Mouse (Mus musculus): Measurements from ENCODE around the gene Atp7b. TPM values are rescaled to one million over a fixed set of nuclear protein-coding genes. Genes with fewer than 3 reads are reported as not detected.
A peak's percentile ranks its signal among the peaks of the same experiment; 100 is the strongest.

The Atp7b gene
- polyA plus RNA-seq, 1 experiment from 2014 or later: 11.1 TPM

DNA sequence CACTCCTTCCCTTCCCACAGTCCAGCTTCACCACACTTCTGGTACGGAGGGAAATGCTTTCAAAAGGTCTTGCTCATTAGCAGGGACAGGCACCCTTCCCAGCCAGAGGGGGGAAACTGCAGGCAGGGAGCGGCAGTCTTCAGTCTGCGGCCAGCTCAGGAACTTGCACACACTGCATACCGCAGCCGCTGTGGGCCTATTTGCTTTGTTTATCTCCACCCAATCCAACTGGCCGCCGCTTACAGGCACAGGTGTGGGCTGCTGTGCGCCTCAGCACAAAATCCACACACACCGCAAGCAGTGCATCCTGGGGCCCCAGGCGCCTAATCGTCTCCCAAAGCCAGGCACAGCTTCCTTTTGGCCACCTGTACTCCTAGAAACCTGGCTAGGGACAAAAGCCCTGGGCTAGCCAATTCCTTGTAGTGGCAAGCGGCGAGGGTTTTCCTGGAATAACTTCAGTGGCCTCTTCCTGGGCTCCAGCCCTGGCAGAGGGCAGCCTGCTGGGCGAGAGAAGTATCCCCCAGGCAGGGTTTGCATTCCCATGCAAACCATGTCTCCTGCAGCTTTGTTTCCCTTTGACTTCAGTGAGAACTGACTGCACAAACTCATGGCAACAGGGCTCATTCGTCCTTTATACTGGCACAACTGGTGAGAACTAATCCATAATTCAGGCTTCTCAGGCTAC is 20.5 kb downstream of the Atp7b start:
- Histone ChIP-seq H3K4me1 (ENCODE audit: control insufficient read depth, insufficient read depth, low read length) (peaks cover 11% of the 10 kb centered on the region; the same call in 1 of the 2 replicates), H3K4me3 (replicated peaks; ENCODE audit: low read length) (peak overlapping the region; percentile 41), H3K9ac (ENCODE audit: low read length) (peak overlapping the region; percentile 68), H3K27ac (ENCODE audit: low read length) (peak overlapping the region; percentile 89), H3K4me2 (ENCODE audit: low read depth, low read length) (peak overlapping the region; percentile 29), H3K9me3 (replicated peaks; ENCODE audit: control insufficient read depth, low read length) (no peaks in the 10 kb centered on the region), H3K27me3 (ENCODE audit: control insufficient read depth, insufficient read depth, low read length) (no peaks in the 10 kb centered on the region), H3K36me3 (ENCODE audit: control insufficient read depth, insufficient read depth, low read length) (no peaks in the 10 kb centered on the region)
- WGBS: 9% methylated on average over 15 of the region's 15 CpGs
- ATAC-seq (ENCODE audit: insufficient read depth, low FRiP score): peak; percentile 92

DNA sequence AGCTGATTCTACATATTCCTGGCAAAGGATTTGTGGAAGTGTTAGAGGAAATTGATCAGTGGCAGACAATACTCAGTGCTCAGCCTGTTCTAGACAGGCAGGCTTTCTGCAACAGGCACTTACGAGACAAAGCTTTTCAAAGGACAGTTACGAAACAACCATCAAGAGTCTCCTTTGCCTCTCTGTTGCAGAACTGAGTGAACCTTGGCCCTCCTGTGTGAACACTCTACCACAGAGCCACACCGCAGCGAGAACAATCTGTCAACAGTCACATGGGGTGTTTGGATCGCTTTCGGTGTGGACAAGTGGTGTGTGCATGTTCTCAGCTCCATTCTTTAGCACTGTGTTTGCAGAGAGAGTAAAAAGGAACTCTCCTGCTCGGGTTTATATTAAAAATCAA is 23.1 kb downstream of the Atp7b start:
- no peaks in the 10 kb centered on the region for H3K27me3 ChIP-seq (ENCODE audit: control insufficient read depth, insufficient read depth, low read length)
- 43% methylated on average over 7 of the region's 7 CpGs for WGBS
- peak overlapping the region; percentile 14; the same call in 1 of the 2 replicates for H3K4me3 ChIP-seq (replicated peaks; ENCODE audit: low read length)
- H3K36me3 ChIP-seq (ENCODE audit: control insufficient read depth, insufficient read depth, low read length): no peaks in the 10 kb centered on the region
- H3K4me1 ChIP-seq (ENCODE audit: control insufficient read depth, insufficient read depth, low read length): peaks cover 6% of the 10 kb centered on the region; the same call in 1 of the 2 replicates
- no peak overlapping the region for H3K9ac ChIP-seq (ENCODE audit: low read length)
- 0 out of 2 replicates have a peak, but pooled peaks have one; percentile 41 for ATAC-seq (ENCODE audit: insufficient read depth, low FRiP score)
- no peaks in the 10 kb centered on the region for H3K9me3 ChIP-seq (replicated peaks; ENCODE audit: control insufficient read depth, low read length)
- peak overlapping the region; percentile 14; the same call in 1 of the 2 replicates for H3K27ac ChIP-seq (ENCODE audit: low read length)
- H3K4me2 ChIP-seq (ENCODE audit: low read depth, low read length): peak overlapping the region; percentile 29

DNA sequence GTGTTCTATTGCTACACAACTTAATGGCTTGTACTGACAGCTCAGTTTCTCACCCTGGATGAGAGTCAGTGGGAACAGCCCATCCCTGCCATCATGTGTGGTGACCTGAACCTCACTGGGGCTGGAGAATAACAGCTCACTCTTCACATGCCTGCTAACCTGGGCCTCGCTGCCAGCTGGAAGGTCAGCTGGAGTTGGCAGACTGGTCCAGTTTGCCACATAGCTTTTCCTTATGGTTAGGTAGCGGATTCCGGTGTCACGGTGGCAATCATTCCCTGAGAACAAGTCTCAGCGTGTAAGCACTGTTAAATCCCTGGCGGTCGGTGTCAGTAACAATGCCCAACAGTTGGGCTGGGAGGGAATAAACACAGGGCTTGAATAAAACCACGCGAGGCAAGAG is 24.0 kb downstream of the Atp7b start:
- no peak for ATAC-seq (ENCODE audit: insufficient read depth, low FRiP score)
- WGBS: 91% methylated on average over 9 of the region's 9 CpGs
- Histone ChIP-seq H3K4me3 (replicated peaks; ENCODE audit: low read length) (no peak overlapping the region), H3K27ac (ENCODE audit: low read length) (no peak overlapping the region), H3K36me3 (ENCODE audit: control insufficient read depth, insufficient read depth, low read length) (no peaks in the 10 kb centered on the region), H3K4me2 (ENCODE audit: low read depth, low read length) (no peak overlapping the region), H3K4me1 (ENCODE audit: control insufficient read depth, insufficient read depth, low read length) (peaks cover 6% of the 10 kb centered on the region; the same call in 1 of the 2 replicates), H3K9me3 (replicated peaks; ENCODE audit: control insufficient read depth, low read length) (no peaks in the 10 kb centered on the region), H3K9ac (ENCODE audit: low read length) (no peak overlapping the region), H3K27me3 (ENCODE audit: control insufficient read depth, insufficient read depth, low read length) (no peaks in the 10 kb centered on the region)

- H3K4me1 ChIP-seq (ENCODE audit: control insufficient read depth, insufficient read depth, low read length): no peaks in the 10 kb centered on the region
- H3K27me3 ChIP-seq (ENCODE audit: control insufficient read depth, insufficient read depth, low read length): no peaks in the 10 kb centered on the region
- ATAC-seq (ENCODE audit: insufficient read depth, low FRiP score): no peak
- H3K27ac ChIP-seq (ENCODE audit: low read length): no peak overlapping the region; the same call in 1 of the 2 replicates
- no peak overlapping the region for H3K4me3 ChIP-seq (replicated peaks; ENCODE audit: low read length)
- H3K9me3 ChIP-seq (replicated peaks; ENCODE audit: control insufficient read depth, low read length): no peaks in the 10 kb centered on the region
- no peak overlapping the region for H3K4me2 ChIP-seq (ENCODE audit: low read depth, low read length)
- no peaks in the 10 kb centered on the region for H3K36me3 ChIP-seq (ENCODE audit: control insufficient read depth, insufficient read depth, low read length)
- no peak overlapping the region for H3K9ac ChIP-seq (ENCODE audit: low read length)
- WGBS: 57% methylated on average over 3 of the region's 3 CpGs
Observed at GRCm38 (mm10) chr8:22030990-22031389, 29.1 kb downstream of the Atp7b start.

- Histone ChIP-seq H3K4me3 (replicated peaks; ENCODE audit: low read length) (no peak overlapping the region), H3K27me3 (ENCODE audit: control insufficient read depth, insufficient read depth, low read length) (no peaks in the 10 kb centered on the region), H3K27ac (ENCODE audit: low read length) (no peak overlapping the region), H3K4me1 (ENCODE audit: control insufficient read depth, insufficient read depth, low read length) (no peaks in the 10 kb centered on the region), H3K9ac (ENCODE audit: low read length) (no peak overlapping the region), H3K36me3 (ENCODE audit: control insufficient read depth, insufficient read depth, low read length) (no peaks in the 10 kb centered on the region), H3K9me3 (replicated peaks; ENCODE audit: control insufficient read depth, low read length) (no peaks in the 10 kb centered on the region), H3K4me2 (ENCODE audit: low read depth, low read length) (no peak overlapping the region)
- ATAC-seq (ENCODE audit: insufficient read depth, low FRiP score): no peak
- 75% methylated on average over 3 of the region's 3 CpGs for WGBS
Observed at GRCm38 (mm10) chr8:22028973-22029372, 31.1 kb downstream of the Atp7b start.

- WGBS: 43% methylated on average over 4 of the region's 4 CpGs
- Histone ChIP-seq H3K9me3 (replicated peaks; ENCODE audit: control insufficient read depth, low read length) (no peaks in the 10 kb centered on the region), H3K27ac (ENCODE audit: low read length) (peak overlapping the region; percentile 63), H3K4me1 (ENCODE audit: control insufficient read depth, insufficient read depth, low read length) (no peaks in the 10 kb centered on the region), H3K4me3 (replicated peaks; ENCODE audit: low read length) (no peak overlapping the region), H3K27me3 (ENCODE audit: control insufficient read depth, insufficient read depth, low read length) (no peaks in the 10 kb centered on the region), H3K9ac (ENCODE audit: low read length) (no peak overlapping the region), H3K36me3 (ENCODE audit: control insufficient read depth, insufficient read depth, low read length) (no peaks in the 10 kb centered on the region), H3K4me2 (ENCODE audit: low read depth, low read length) (no peak overlapping the region)
- ATAC-seq (ENCODE audit: insufficient read depth, low FRiP score): peak; percentile 91
Observed at GRCm38 (mm10) chr8:22025241-22025640, 34.9 kb downstream of the Atp7b start.

DNA sequence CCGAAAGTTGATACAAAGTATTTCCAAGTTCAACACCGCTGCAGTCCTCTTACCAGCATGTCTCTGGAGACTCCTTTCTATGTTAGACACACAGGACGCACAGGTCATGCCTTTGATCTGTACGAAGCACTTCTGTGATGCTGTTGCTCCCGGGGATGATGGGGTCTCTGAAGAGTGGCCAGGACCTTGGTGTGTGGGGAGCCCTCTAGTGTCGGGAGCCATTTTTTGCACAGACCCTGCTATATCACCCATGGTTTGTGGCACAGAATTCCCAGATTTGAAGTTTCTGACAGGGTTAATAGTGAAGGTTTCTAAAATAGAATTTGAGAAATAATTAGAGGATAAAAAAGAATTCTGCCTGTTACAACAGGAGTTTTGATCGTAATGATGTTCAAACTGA is 37.9 kb downstream of the Atp7b start:
- no peak for ATAC-seq (ENCODE audit: insufficient read depth, low FRiP score)
- Histone ChIP-seq H3K9me3 (replicated peaks; ENCODE audit: control insufficient read depth, low read length) (no peaks in the 10 kb centered on the region), H3K36me3 (ENCODE audit: control insufficient read depth, insufficient read depth, low read length) (no peaks in the 10 kb centered on the region), H3K4me1 (ENCODE audit: control insufficient read depth, insufficient read depth, low read length) (no peaks in the 10 kb centered on the region), H3K9ac (ENCODE audit: low read length) (no peak overlapping the region), H3K4me2 (ENCODE audit: low read depth, low read length) (no peak overlapping the region), H3K4me3 (replicated peaks; ENCODE audit: low read length) (no peak overlapping the region), H3K27me3 (ENCODE audit: control insufficient read depth, insufficient read depth, low read length) (no peaks in the 10 kb centered on the region), H3K27ac (ENCODE audit: low read length) (no peak overlapping the region)
- WGBS: 60% methylated on average over 7 of the region's 7 CpGs

GRCm38 (mm10) chr8:22019498-22019897 is 40.6 kb downstream of the Atp7b start:
- Histone ChIP-seq H3K36me3 (ENCODE audit: control insufficient read depth, insufficient read depth, low read length) (no peaks in the 10 kb centered on the region), H3K9me3 (replicated peaks; ENCODE audit: control insufficient read depth, low read length) (no peaks in the 10 kb centered on the region), H3K9ac (ENCODE audit: low read length) (no peak overlapping the region), H3K4me3 (replicated peaks; ENCODE audit: low read length) (no peak overlapping the region), H3K4me2 (ENCODE audit: low read depth, low read length) (no peak overlapping the region), H3K27me3 (ENCODE audit: control insufficient read depth, insufficient read depth, low read length) (no peaks in the 10 kb centered on the region), H3K27ac (ENCODE audit: low read length) (no peak overlapping the region), H3K4me1 (ENCODE audit: control insufficient read depth, insufficient read depth, low read length) (no peaks in the 10 kb centered on the region)
- ATAC-seq (ENCODE audit: insufficient read depth, low FRiP score): peak; percentile 75
- WGBS: 52% methylated on average over 5 of the region's 5 CpGs

DNA sequence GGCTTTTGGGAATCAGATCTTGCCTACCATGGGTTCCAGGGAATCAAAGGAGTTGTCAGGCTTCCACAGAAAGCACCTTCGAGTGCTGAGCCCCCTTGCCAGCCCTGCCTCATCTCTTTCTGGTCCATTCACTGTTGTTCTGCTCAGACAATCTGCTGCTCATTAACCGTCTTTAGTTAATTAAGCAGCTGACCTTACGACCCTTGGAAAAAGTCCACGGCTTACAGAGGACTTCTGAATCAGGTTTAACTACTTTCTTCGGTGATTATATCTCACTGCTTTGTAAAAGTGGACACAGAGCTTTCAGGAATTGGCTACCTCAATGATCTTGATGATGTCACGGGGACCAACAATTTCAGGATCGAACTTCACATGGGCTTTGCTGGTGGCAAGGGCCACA is 42.4 kb downstream of the Atp7b start:
- no peak overlapping the region for H3K27ac ChIP-seq (ENCODE audit: low read length)
- no peak overlapping the region for H3K4me3 ChIP-seq (replicated peaks; ENCODE audit: low read length)
- no peaks in the 10 kb centered on the region for H3K27me3 ChIP-seq (ENCODE audit: control insufficient read depth, insufficient read depth, low read length)
- H3K9me3 ChIP-seq (replicated peaks; ENCODE audit: control insufficient read depth, low read length): no peaks in the 10 kb centered on the region
- H3K9ac ChIP-seq (ENCODE audit: low read length): no peak overlapping the region
- no peaks in the 10 kb centered on the region for H3K36me3 ChIP-seq (ENCODE audit: control insufficient read depth, insufficient read depth, low read length)
- H3K4me1 ChIP-seq (ENCODE audit: control insufficient read depth, insufficient read depth, low read length): no peaks in the 10 kb centered on the region
- no peak for ATAC-seq (ENCODE audit: insufficient read depth, low FRiP score)
- no peak overlapping the region for H3K4me2 ChIP-seq (ENCODE audit: low read depth, low read length)
- WGBS: 80% methylated on average over 7 of the region's 7 CpGs
